8 mouse cellular contexts compared by ENCODE assay signal in genomic region chr9:60687891-60688324, GRCm38 (mm10). TPM values are rescaled to one million over a fixed set of nuclear protein-coding genes. Genes with fewer than 3 reads are reported as not detected.
A peak's percentile ranks its signal among the peaks of the same experiment; 100 is the strongest.
DNase-seq lines count a peak whose midpoint lies in the region; ATAC-seq and TF ChIP-seq lines count a peak whose summit lies in the region.

Lrrc49 (minus strand) TSS chr9:60688158.

- WGBS in hindbrain, embryonic 15.5 days = 0% methylated on average over 21 of the region's 21 CpGs

- peak within 1 kb of the TSS; percentile 76 for H3K4me3 ChIP-seq in hindbrain, embryonic 15.5 days

- peak within 1 kb of the TSS; percentile 82 for H3K9ac ChIP-seq in hindbrain, embryonic 15.5 days

- CTCF ChIA-PET in Patski (lab: Charles Lee) = interaction anchor here (1.2 kb wide), 1 partner anchor 173 kb away, joined by 3 read pairs; no protein-coding TSS in a partner anchor

- peak; percentile 70 for DNase-seq in Patski (ENCODE audit: low read depth, low spot score)
- peak; percentile 95 to 96 for DNase-seq in cerebellum, postnatal 10 days
- DNase-seq in frontal cortex, postnatal 36 days (ENCODE audit: low spot score in 2 of 2) = peak; percentile 88 to 93
- peak; percentile 84 for DNase-seq in left cerebral cortex, adult 11 months (ENCODE audit: low spot score)
- DNase-seq in lung, postnatal 4 days = peak; percentile 89 to 91
- DNase-seq in retina, postnatal 7 days (ENCODE audit: low read depth, low spot score) = peak; percentile 90
- DNase-seq in urinary bladder, adult 2 months (ENCODE audit: low spot score) = peak; percentile 64

- in situ Hi-C loops in Patski (cut with MboI; ENCODE audit: low pct_unique_long_range_greater_than_20kb) = no loop called here

- peak within 1 kb of the TSS; percentile 64 for H3K4me2 ChIP-seq in hindbrain, embryonic 15.5 days

- no peaks in the 10 kb centered on the region for H3K9me3 ChIP-seq in hindbrain, embryonic 15.5 days

- H3K27me3 ChIP-seq in Patski = no peaks in the 10 kb centered on the region
- H3K27me3 ChIP-seq in hindbrain, embryonic 15.5 days = no peaks in the 10 kb centered on the region

- peaks cover 19% of the 10 kb centered on the region for H3K4me1 ChIP-seq in hindbrain, embryonic 15.5 days (replicated peaks)

- peaks cover 11% of the 10 kb centered on the region; the same call in 1 of the 2 replicates for H3K36me3 ChIP-seq in hindbrain, embryonic 15.5 days

- POLR2A ChIA-PET in Patski (lab: Charles Lee) = no interaction called here

- TF ChIP-seq CTCF in Patski (IDR thresholded peaks at IDR 0.05) = no peak

- H3K27ac ChIP-seq in hindbrain, embryonic 15.5 days (replicated peaks) = peak within 1 kb of the TSS; percentile 99

- peak; percentile 72 for ATAC-seq in Patski
- peak; percentile 97 for ATAC-seq in hindbrain, embryonic 15.5 days (ENCODE audit: low FRiP score, low read depth)

RNA-seq across cellular contexts. Expression of gene Lrrc49, which starts in this region (rescaled TPM):
- 22.7 TPM for polyA plus RNA-seq in Patski (2021)
- 71.4 and 73.0 TPM in 2 replicates for polyA plus RNA-seq in hindbrain, embryonic 15.5 days (2015; fragmentation: Nextera tagmentation; extraction: Ambion mirVana)
- 17.2 and 19.4 TPM in 2 replicates for polyA plus RNA-seq in urinary bladder, adult 2 months (2012; rRNA removed)

Comparison
In these comparisons a context has a peak if more than half of its experiments do, and no peak if none do; other contexts are left out.
1. Peak in every context shown above with its lines: DNase-seq, ATAC-seq, H3K4me3 ChIP-seq and H3K27ac ChIP-seq.